Comparison of ENCODE assay signal across 20 mouse cellular contexts in the genomic region with DNA sequence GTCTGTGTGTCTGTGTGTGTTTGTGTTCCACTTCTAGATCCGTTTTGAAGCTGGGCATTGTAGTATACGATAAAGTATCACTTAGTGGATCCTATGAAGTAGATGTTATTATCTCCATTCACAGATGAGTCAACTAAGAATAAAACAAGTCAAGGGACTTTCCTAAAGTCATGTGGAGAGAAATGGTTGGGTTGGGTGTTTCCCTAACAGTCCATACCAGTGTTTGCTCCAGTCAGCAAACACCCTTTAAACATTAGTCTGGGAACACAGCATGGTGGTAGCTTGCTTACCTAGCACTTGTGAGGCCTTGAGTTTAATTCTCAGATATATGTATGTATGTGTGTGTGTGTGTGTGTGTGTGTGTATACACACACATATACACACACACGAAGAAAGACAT. TPM values are rescaled to one million over a fixed set of nuclear protein-coding genes. Genes with fewer than 3 reads are reported as not detected.
DNase-seq lines count a peak whose midpoint lies in the region; ATAC-seq and TF ChIP-seq lines count a peak whose summit lies in the region.
"Had no signal": no experiment of that assay in that cellular context is flagged by ENCODE, and none has a peak within 500 bp of the region (broad histone marks: within the 10 kb centered on the region; RNA-seq: fewer than 3 reads in every experiment).

No protein-coding gene starts in this region.

- 83% methylated on average over 3 of the region's 3 CpGs for WGBS in intestine, embryonic 16.5 days
- 75% methylated on average over 3 of the region's 3 CpGs for WGBS in intestine, postnatal 0 days

- TF ChIP-seq CTCF in intestine, postnatal 0 days (IDR thresholded peaks at IDR 0.05; ENCODE audit: low read depth) = no peak
- TF ChIP-seq CTCF in layer of hippocampus, adult 2 months (conservative IDR thresholded peaks at IDR 0.05) = no peak

- peak; percentile 81 for DNase-seq in induced T-regulatory cell, adult 2 months (ENCODE audit: low read depth)
- DNase-seq in splenic B cell, adult 2 months (ENCODE audit: low read depth, low spot score) = peak; percentile 18
- DNase-seq in ovary, postnatal 10 days (ENCODE audit: low spot score) = no peak
- DNase-seq in lung, postnatal 14 days = no peak
- DNase-seq in layer of hippocampus, adult 2 months (ENCODE audit: low spot score in 2 of 2) = no peak
- DNase-seq: adrenal gland, postnatal 10 days; cerebellum, adult 11-12 months; cerebellum, adult 9-10 months; cerebellum, postnatal 25 days; gastrocnemius, postnatal 36 days; heart, adult 11 months; heart, postnatal 14 days had no signal

- H3K9me3 ChIP-seq in intestine, embryonic 16.5 days (ENCODE audit: control insufficient read depth, low read length) = no peaks in the 10 kb centered on the region
- H3K9me3 ChIP-seq in intestine, postnatal 0 days (ENCODE audit: control insufficient read depth) = no peaks in the 10 kb centered on the region
- H3K9me3 ChIP-seq: embryonic facial prominence, embryonic 12.5 days; forebrain, embryonic 15.5 days; heart, embryonic 15.5 days had no signal

- no peak overlapping the region for H3K27ac ChIP-seq in intestine, embryonic 16.5 days (ENCODE audit: low read length)
- no peak overlapping the region for H3K27ac ChIP-seq in intestine, postnatal 0 days (ENCODE audit: low read depth, low read length)
- H3K27ac ChIP-seq in layer of hippocampus, adult 2 months = no peak overlapping the region
- H3K27ac ChIP-seq: embryonic facial prominence, embryonic 12.5 days; forebrain, embryonic 15.5 days; heart, embryonic 15.5 days; hindbrain, embryonic 14.5 days had no signal

- H3K4me2 ChIP-seq in intestine, embryonic 16.5 days (ENCODE audit: low read depth, low read length) = no peak overlapping the region
- H3K4me2 ChIP-seq in intestine, postnatal 0 days (replicated peaks; ENCODE audit: low read depth) = no peak overlapping the region
- H3K4me2 ChIP-seq: embryonic facial prominence, embryonic 12.5 days; forebrain, embryonic 15.5 days; heart, embryonic 11.5 days; heart, embryonic 15.5 days; hindbrain, embryonic 14.5 days had no signal

- 0 out of 2 replicates have a peak, but pooled peaks have one; percentile 14 for ATAC-seq in intestine, embryonic 16.5 days
- no peak for ATAC-seq in intestine, postnatal 0 days
- peak; percentile 58 for ATAC-seq in CD4-positive, CD25-positive, alpha-beta regulatory T cell, adult 4 months
- ATAC-seq: forebrain, embryonic 15.5 days had no signal

- H3K36me3 ChIP-seq in intestine, embryonic 16.5 days (ENCODE audit: control insufficient read depth, insufficient read depth, low read length) = no peaks in the 10 kb centered on the region
- no peaks in the 10 kb centered on the region for H3K36me3 ChIP-seq in intestine, postnatal 0 days (ENCODE audit: control insufficient read depth, insufficient read depth)
- H3K36me3 ChIP-seq in splenic B cell, adult 2 months (ENCODE audit: control insufficient read depth, insufficient read depth, low read length, poor library complexity, severe bottlenecking) = no peaks in the 10 kb centered on the region
- H3K36me3 ChIP-seq: embryonic facial prominence, embryonic 12.5 days; forebrain, embryonic 15.5 days; heart, embryonic 15.5 days had no signal

- no peaks in the 10 kb centered on the region for H3K27me3 ChIP-seq in intestine, embryonic 16.5 days (replicated peaks; ENCODE audit: control insufficient read depth, insufficient read depth, low read length)
- H3K27me3 ChIP-seq in intestine, postnatal 0 days (replicated peaks; ENCODE audit: control insufficient read depth, insufficient read depth, low read length) = no peaks in the 10 kb centered on the region
- no peaks in the 10 kb centered on the region for H3K27me3 ChIP-seq in splenic B cell, adult 2 months (ENCODE audit: control insufficient read depth, insufficient read depth, low read length, poor library complexity, severe bottlenecking)
- H3K27me3 ChIP-seq: embryonic facial prominence, embryonic 12.5 days; forebrain, embryonic 15.5 days; heart, embryonic 15.5 days had no signal

- H3K9ac ChIP-seq in intestine, embryonic 16.5 days (ENCODE audit: low read depth, low read length) = no peak overlapping the region
- no peak overlapping the region for H3K9ac ChIP-seq in intestine, postnatal 0 days (ENCODE audit: low read depth, low read length)
- H3K9ac ChIP-seq: embryonic facial prominence, embryonic 12.5 days; forebrain, embryonic 15.5 days; heart, embryonic 15.5 days; hindbrain, embryonic 14.5 days had no signal

- H3K4me1 ChIP-seq in intestine, embryonic 16.5 days (ENCODE audit: control insufficient read depth, insufficient read depth, low read length) = peaks cover 11% of the 10 kb centered on the region
- no peaks in the 10 kb centered on the region for H3K4me1 ChIP-seq in intestine, postnatal 0 days (replicated peaks; ENCODE audit: control insufficient read depth, insufficient read depth, low read length)

- no peak overlapping the region for H3K4me3 ChIP-seq in intestine, embryonic 16.5 days (ENCODE audit: low read length)
- H3K4me3 ChIP-seq in intestine, postnatal 0 days (ENCODE audit: low read depth, low read length) = no peak overlapping the region
- no peak overlapping the region for H3K4me3 ChIP-seq in layer of hippocampus, adult 2 months
- H3K4me3 ChIP-seq: embryonic facial prominence, embryonic 12.5 days; forebrain, embryonic 15.5 days; heart, embryonic 15.5 days had no signal

RNA-seq across cellular contexts. Expression of a gene that starts 34.1 kb away (rescaled TPM):
- 17.6 and 18.7 TPM in 2 replicates for polyA plus RNA-seq in intestine, embryonic 16.5 days (2015; fragmentation: Nextera tagmentation; extraction: Ambion mirVana)
- 14.9 and 15.8 TPM in 2 replicates for polyA plus RNA-seq in intestine, postnatal 0 days (2015; fragmentation: Nextera tagmentation; extraction: Ambion mirVana)
- 10 to 100 TPM; 44.0 to 54.2 TPM for polyA plus RNA-seq in CD4-positive, CD25-positive, alpha-beta regulatory T cell, adult 4 months (2017; shearing (Covaris generic))
- 10 to 100 TPM; 44.0 to 47.3 TPM for total RNA-seq in layer of hippocampus, adult 2 months (2021)

Comparison
In these comparisons a context has a peak if more than half of its experiments do, and no peak if none do; other contexts are left out.
1. DNase-seq: peak in induced T-regulatory cell, adult 2 months (single experiment) and splenic B cell, adult 2 months (single experiment); none in ovary, postnatal 10 days (single experiment), lung, postnatal 14 days (single experiment) and layer of hippocampus, adult 2 months (0 of 2).